Mouse (Mus musculus): ENCODE results near the gene Klf9.

GRCm38 (mm10) chr19:23162387-23162809, 21.4 kb downstream of the Klf9 start:
- TF ChIP-seq CTCF (IDR thresholded peaks at IDR 0.05; ENCODE audit: low read depth, low read length) (no peak), TAL1 (conservative IDR thresholded peaks at IDR 0.05; ENCODE audit: low read depth, low read length) (no peak), GATA1 (IDR thresholded peaks at IDR 0.05; ENCODE audit: borderline replicate concordance, low read length) (no peak)

All from G1E (cell line).